Mouse (Mus musculus) ES-Bruce4 (cell line): ENCODE results near the gene Cd93.

Source experiments
- CTCF ChIP-seq: IDR thresholded peaks from one replicate; pipeline ENCODE4 v1.8.1; 2011; ENCODE audit warnings: low read depth, low read length
- POLR2A ChIP-seq: IDR thresholded peaks from one replicate; pipeline ENCODE4 v1.8.1; 2011; ENCODE audit warnings: low read length; ENCODE audit not compliant: insufficient read depth

DNA sequence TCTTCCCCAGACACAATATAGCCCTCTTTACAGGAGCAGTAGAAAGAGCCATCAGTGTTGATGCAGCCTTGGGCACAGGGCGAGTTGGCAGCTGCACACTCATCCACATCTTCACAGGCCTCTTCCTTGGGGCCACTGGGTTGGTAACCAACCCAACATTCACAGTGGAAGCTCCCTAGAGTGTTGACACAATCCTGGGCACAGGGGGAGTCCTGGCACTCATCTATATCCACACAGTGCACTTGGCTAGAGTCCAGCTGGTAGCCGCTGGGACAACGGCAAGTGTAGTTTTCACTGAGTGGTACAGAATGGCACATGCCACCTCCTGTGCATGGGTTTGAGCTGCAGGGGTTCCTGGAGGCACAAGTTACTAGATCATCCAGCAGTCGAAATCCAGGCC, 1.2 kb downstream of the Cd93 start:
- no peak for TF ChIP-seq CTCF
- no peak for TF ChIP-seq POLR2A
